Mouse (Mus musculus) G1E (cell line): ENCODE results near the gene Utp20. TPM values are rescaled to one million over a fixed set of nuclear protein-coding genes. Genes with fewer than 3 reads are reported as not detected.
A peak's percentile ranks its signal among the peaks of the same experiment; 100 is the strongest.

Source experiments
- ATAC-seq: 2 replicates; pipeline ENCODE4 v1.8.0; 2016; ENCODE audit warnings: mild to moderate bottlenecking; ENCODE audit not compliant: insufficient number of reproducible peaks, poor library complexity, low FRiP score, severe bottlenecking; ENCODE audit errors: extremely low read depth
- DNase-seq: peaks from one replicate; pipeline ENCODE4 v3.0.0; 2012; ENCODE audit warnings: low spot score
- H3K27me3 ChIP-seq: 2 replicates; pipeline ENCODE4 v1.6.1; 2012; ENCODE audit warnings: mild to moderate bottlenecking, low read length, inconsistent platforms; ENCODE audit not compliant: insufficient read depth
- H3K36me3 ChIP-seq: replicated peaks from 2 replicates; pipeline ENCODE3; 2012; ENCODE audit warnings: mild to moderate bottlenecking, inconsistent platforms
- H3K4me1 ChIP-seq: 2 replicates; pipeline ENCODE4 v1.6.1; 2012; ENCODE audit warnings: low read depth, low read length, inconsistent platforms, mixed read lengths; ENCODE audit not compliant: insufficient read depth
- H3K4me3 ChIP-seq: 2 replicates; pipeline ENCODE4 v1.5.1; 2012; ENCODE audit warnings: low read depth, mild to moderate bottlenecking, inconsistent platforms, low read length, moderate library complexity, mixed read lengths
- H3K9me3 ChIP-seq: replicated peaks from 2 replicates; pipeline ENCODE4 v1.6.1; 2012; ENCODE audit warnings: inconsistent platforms
- CTCF ChIP-seq: IDR thresholded peaks from 2 replicates; pipeline ENCODE4 v1.5.1; 2012; ENCODE audit warnings: low read depth, low read length, inconsistent platforms, mixed read lengths
- GATA1 ChIP-seq: IDR thresholded peaks from 2 replicates; pipeline ENCODE4 v1.6.1; 2012; ENCODE audit warnings: borderline replicate concordance, low read length, inconsistent platforms, mixed read lengths
- GATA2 ChIP-seq: IDR thresholded peaks from 2 replicates; pipeline ENCODE4 v1.6.1; 2012; ENCODE audit warnings: low read depth, low read length, inconsistent platforms, borderline replicate concordance
- POLR2AphosphoS5 ChIP-seq: IDR thresholded peaks from 2 replicates; pipeline ENCODE4 v1.6.1; 2012; ENCODE audit warnings: low read depth, low read length, inconsistent platforms; ENCODE audit not compliant: insufficient replicate concordance
- TAL1 ChIP-seq: conservative IDR thresholded peaks from 2 replicates; pipeline ENCODE4 v1.6.1; 2012; ENCODE audit warnings: low read depth, low read length, inconsistent platforms, mixed read lengths
- polyA plus RNA-seq: library from polyadenylated mRNA; stranded (reverse); fragments of >175 nt; gene quantifications from 2 replicates; pipeline ENCODE4 v1.2.3, GENCODE M21; 2012
- total RNA-seq, 2 experiments: library from RNA; stranded (forward) in 1 of 2; stranded (reverse) in 1 of 2; fragments of 200-1000 nt in 1 of 2; fragments of >200 nt in 1 of 2; fragmentation: Nextera tagmentation in 1 of 2; gene quantifications; 2 replicates each; pipeline ENCODE4 v1.2.3; 2014 to 2017

Utp20 gene
- total and polyA plus RNA-seq, 3 experiments: 33.7 to 50.5 (median 34.3) TPM

- Histone ChIP-seq H3K4me3 (no peak overlapping the region), H3K36me3 (no peaks in the 10 kb centered on the region), H3K27me3 (peaks cover 13% of the 10 kb centered on the region), H3K4me1 (peaks cover 25% of the 10 kb centered on the region), H3K9me3 (peaks cover 10% of the 10 kb centered on the region)
- ATAC-seq: peak; percentile 93
- DNase-seq: peak; percentile 40
- TF ChIP-seq CTCF (no peak), TAL1 (peak; percentile 15; the same call in 1 of the 2 replicates), POLR2AphosphoS5 (no peak), GATA2 (no peak), GATA1 (no peak)
These were observed 117.7 kb downstream of the Utp20 start for GRCm38 (mm10) chr10:88708671-88709523.

DNA sequence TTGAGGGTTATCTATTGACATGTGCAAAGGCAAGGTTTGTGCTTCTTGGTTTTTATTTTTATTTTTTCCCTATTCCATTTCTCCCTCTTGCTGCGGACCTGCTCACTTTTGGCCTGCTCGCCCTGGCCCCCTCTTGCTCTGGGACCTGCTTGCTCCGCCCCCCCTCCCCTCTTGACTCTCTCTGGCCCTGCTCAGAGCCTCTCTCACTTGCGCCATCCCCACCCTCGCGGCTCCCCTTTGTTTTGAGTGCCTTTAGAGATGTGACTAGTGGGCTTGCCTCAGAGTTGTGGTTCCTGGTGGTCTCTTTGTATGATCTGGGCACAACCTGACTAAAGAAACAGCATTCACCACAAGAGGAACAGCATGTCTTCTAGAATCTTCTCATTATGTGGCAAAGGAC, 125.7 kb downstream of the Utp20 start:
- no peak for TF ChIP-seq POLR2AphosphoS5
- TF ChIP-seq CTCF: no peak
- TF ChIP-seq GATA2: no peak
- no peak for TF ChIP-seq TAL1
- no peak for TF ChIP-seq GATA1
- H3K9me3 ChIP-seq: peaks cover 13% of the 10 kb centered on the region
- no peak for ATAC-seq
- peaks cover 12% of the 10 kb centered on the region; the same call in 1 of the 2 replicates for H3K27me3 ChIP-seq
- H3K4me3 ChIP-seq: no peak overlapping the region
- DNase-seq: no peak
- H3K36me3 ChIP-seq: no peaks in the 10 kb centered on the region
- no peaks in the 10 kb centered on the region for H3K4me1 ChIP-seq

Other genes with a start within 250 kb of the Utp20 start
- gene Mybpc1, start 221.7 kb downstream of the Utp20 start, total RNA-seq (2014; fragmentation: Nextera tagmentation): not detected in 2 replicates
- not detected in 2 replicates for gene Mybpc1, start 221.7 kb downstream of the Utp20 start, total RNA-seq (2017)
- not detected in 2 replicates for gene Mybpc1, start 221.7 kb downstream of the Utp20 start, polyA plus RNA-seq
- gene Spic, start 141.8 kb downstream of the Utp20 start, total RNA-seq (2014; fragmentation: Nextera tagmentation): 2.3 TPM in 1 of 2 replicates, not detected in the other
- 0.05 and 0.35 TPM in 2 replicates for gene Spic, start 141.8 kb downstream of the Utp20 start, total RNA-seq (2017)
- gene Spic, start 141.8 kb downstream of the Utp20 start, polyA plus RNA-seq: not detected in 2 replicates
- 70.6 and 76.5 TPM in 2 replicates for gene Arl1, start 95.9 kb downstream of the Utp20 start, total RNA-seq (2014; fragmentation: Nextera tagmentation)
- 77.4 and 89.3 TPM in 2 replicates for gene Arl1, start 95.9 kb downstream of the Utp20 start, total RNA-seq (2017)
- 30.2 and 31.7 TPM in 2 replicates for gene Arl1, start 95.9 kb downstream of the Utp20 start, polyA plus RNA-seq
- not detected in 2 replicates for gene Slc5a8, start 59.2 kb upstream of the Utp20 start, total RNA-seq (2014; fragmentation: Nextera tagmentation)
- gene Slc5a8, start 59.2 kb upstream of the Utp20 start, total RNA-seq (2017): 0.06 and 0.11 TPM in 2 replicates
- not detected in 2 replicates for gene Slc5a8, start 59.2 kb upstream of the Utp20 start, polyA plus RNA-seq